Mouse (Mus musculus) hindbrain, embryonic 11.5 days (tissue): Measurements from ENCODE around the gene Stim1. TPM values are rescaled to one million over a fixed set of nuclear protein-coding genes. Genes with fewer than 3 reads are reported as not detected.

ENCODE experiments used
- ATAC-seq: fragments of 200-750 bp; cut with Nextera tagmentation; 2 replicates; pipeline ENCODE4 v1.8.0; 2017; ENCODE audit warnings: mild to moderate bottlenecking, moderate TSS enrichment, moderate library complexity; ENCODE audit not compliant: low FRiP score
- DNase-seq: peaks from one replicate; pipeline ENCODE4 v3.0.0-alpha.2; 2015; ENCODE audit warnings: low spot score
- H3K27ac ChIP-seq: fragments of 300-500 bp; sonication (generic); 2 replicates; pipeline ENCODE4 v1.5.1; 2014; ENCODE audit warnings: mild to moderate bottlenecking, low read depth, low read length
- H3K27me3 ChIP-seq: fragments of 300-500 bp; sonication (generic); 2 replicates; pipeline ENCODE4 v1.6.1; 2014; ENCODE audit warnings: mild to moderate bottlenecking, low read length, moderate library complexity, mixed read lengths; ENCODE audit not compliant: control insufficient read depth, insufficient read depth
- H3K36me3 ChIP-seq: fragments of 300-500 bp; sonication (generic); 2 replicates; pipeline ENCODE4 v1.6.1; 2014; ENCODE audit warnings: mild to moderate bottlenecking, low read length, moderate library complexity, mixed read lengths; ENCODE audit not compliant: control insufficient read depth, insufficient read depth
- H3K4me1 ChIP-seq: fragments of 300-500 bp; sonication (generic); replicated peaks from 2 replicates; pipeline ENCODE4 v1.6.1; 2014; ENCODE audit warnings: low read length, mixed read lengths; ENCODE audit not compliant: control insufficient read depth, insufficient read depth
- H3K4me2 ChIP-seq: fragments of 300-500 bp; sonication (generic); replicated peaks from 2 replicates; pipeline ENCODE4 v1.6.1; 2014; ENCODE audit warnings: mild to moderate bottlenecking, low read depth, low read length
- H3K4me3 ChIP-seq: fragments of 300-500 bp; sonication (generic); 2 replicates; pipeline ENCODE4 v1.5.1; 2014; ENCODE audit warnings: low read depth, low read length
- H3K9ac ChIP-seq: fragments of 300-500 bp; sonication (generic); 2 replicates; pipeline ENCODE4 v1.6.1; 2014; ENCODE audit warnings: low read depth, low read length
- H3K9me3 ChIP-seq: fragments of 300-500 bp; sonication (generic); 2 replicates; pipeline ENCODE4 v1.6.1; 2016; ENCODE audit warnings: low read length; ENCODE audit not compliant: control insufficient read depth
- WGBS: fragments of 180-500 bp; shearing (Covaris S2); extraction: QIAGEN DNeasy Blood & Tissue Kit; methylation state at CpG from one replicate; pipeline ENCODE4 v1.1.7; 2014; 5-methylcytosine and 5-hydroxymethylcytosine counted together
- polyA plus RNA-seq: library from polyadenylated mRNA; unstranded; fragments of >200 nt; fragmentation: Nextera tagmentation; extraction: Ambion mirVana; gene quantifications from 2 replicates; pipeline ENCODE4 v1.2.1, GENCODE M21; 2014

The Stim1 gene
- polyA plus RNA-seq, 1 experiment from 2014 or later, result 10.3 TPM

DNA sequence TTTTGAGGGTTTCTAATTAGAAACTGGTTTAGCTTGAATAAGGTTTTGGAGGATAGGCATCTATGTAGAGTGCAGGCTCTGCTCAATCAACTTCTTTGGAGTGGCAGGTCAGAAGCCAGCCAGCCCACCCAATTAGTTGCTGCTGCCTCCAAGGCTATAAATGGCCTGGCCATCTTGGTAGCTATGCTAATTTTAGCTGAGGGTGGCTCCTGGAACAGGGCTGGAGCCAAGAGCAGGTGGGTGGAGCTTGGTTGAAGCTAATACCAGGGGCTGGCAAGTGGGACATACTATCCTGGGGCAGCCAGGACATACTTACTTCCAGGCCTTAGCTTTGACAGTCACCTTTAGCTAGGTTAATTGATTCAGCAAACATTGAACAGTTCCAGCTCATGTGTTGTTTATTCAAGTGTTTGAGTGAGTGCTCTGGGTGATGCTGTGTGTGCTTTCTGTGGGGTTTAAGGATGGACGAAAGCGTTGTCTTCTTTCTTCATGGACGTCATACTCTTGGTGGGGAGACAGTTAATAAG, 4.9 kb downstream of the Stim1 start:
- Histone ChIP-seq H3K27me3 (peaks cover 3% of the 10 kb centered on the region; the same call in 1 of the 2 replicates), H3K9me3 (no peaks in the 10 kb centered on the region), H3K36me3 (no peaks in the 10 kb centered on the region), H3K4me1 (no peaks in the 10 kb centered on the region), H3K27ac (no peak overlapping the region), H3K4me3 (no peak overlapping the region), H3K4me2 (no peak overlapping the region), H3K9ac (no peak overlapping the region)
- no peak for ATAC-seq
- no peak for DNase-seq
- WGBS, result 85% methylated on average over 3 of the region's 3 CpGs

DNA sequence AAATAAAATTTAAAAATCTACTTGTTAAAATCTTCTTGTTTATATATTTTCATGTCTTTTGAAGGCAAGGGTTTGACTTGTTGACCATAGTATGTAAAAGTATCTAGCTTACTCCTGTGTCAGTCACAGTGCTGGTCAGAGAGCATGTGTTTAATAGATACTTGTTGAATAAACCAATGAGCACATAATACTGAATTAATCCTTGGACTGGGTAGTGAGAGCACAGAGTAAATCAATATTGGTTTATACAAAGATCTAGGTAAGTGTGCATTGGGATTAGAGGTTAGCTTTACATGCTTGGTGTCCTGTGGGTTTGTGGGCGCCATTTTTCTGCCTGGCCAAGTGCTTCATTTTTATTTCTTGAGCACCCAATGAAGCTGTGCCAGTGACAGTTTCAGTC, 13.8 kb downstream of the Stim1 start:
- DNase-seq (no peak), ATAC-seq (no peak)
- Histone ChIP-seq H3K9ac (no peak overlapping the region), H3K27me3 (no peaks in the 10 kb centered on the region), H3K27ac (no peak overlapping the region), H3K4me1 (no peaks in the 10 kb centered on the region), H3K9me3 (no peaks in the 10 kb centered on the region), H3K36me3 (no peaks in the 10 kb centered on the region), H3K4me2 (no peak overlapping the region), H3K4me3 (no peak overlapping the region)
- 93% methylated on average over 1 of the region's 1 CpGs for WGBS

DNA sequence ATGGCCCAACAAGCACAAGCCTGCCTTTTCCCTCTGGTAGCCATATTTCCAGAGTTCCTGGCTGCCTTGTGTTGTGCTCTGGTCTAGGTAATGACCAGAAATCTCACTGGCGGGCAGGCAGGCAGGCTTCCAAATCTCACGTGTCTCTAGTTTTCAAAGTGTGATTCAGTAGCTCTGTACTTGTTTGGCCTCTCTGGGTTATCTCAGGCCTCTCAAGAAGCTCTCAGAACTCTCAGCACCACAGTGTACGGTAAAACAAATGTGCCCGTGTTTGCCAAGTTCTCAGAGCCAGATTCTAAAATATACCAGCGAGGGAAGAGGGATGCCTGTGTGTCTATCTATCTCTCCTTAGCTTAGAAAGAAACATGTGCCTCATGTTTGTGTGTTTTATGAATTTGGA, 14.7 kb downstream of the Stim1 start:
- no peak for ATAC-seq
- Histone ChIP-seq H3K9me3 (no peaks in the 10 kb centered on the region), H3K27me3 (no peaks in the 10 kb centered on the region), H3K9ac (no peak overlapping the region), H3K4me1 (no peaks in the 10 kb centered on the region), H3K4me3 (no peak overlapping the region), H3K4me2 (no peak overlapping the region), H3K27ac (no peak overlapping the region), H3K36me3 (no peaks in the 10 kb centered on the region)
- DNase-seq, result no peak
- 88% methylated on average over 5 of the region's 5 CpGs for WGBS

DNA sequence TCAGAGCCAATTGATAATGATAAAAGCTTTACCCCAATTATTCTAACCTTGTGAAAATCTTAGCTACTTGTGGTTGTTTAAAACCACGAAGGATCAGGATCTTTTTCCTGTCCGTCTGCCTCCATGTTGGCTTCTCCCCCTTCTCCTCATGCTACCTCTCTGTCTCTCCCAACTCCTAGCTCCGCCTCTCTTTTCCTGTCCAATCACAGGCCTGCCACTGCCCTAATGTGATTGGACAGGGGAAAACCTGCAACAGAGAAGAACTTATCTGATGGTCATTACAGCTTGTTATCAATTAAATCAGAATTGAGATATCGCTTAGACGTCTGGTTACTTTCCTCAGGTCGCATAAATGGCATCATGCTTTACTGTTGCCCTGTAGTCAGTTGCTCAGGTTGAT, 21.9 kb downstream of the Stim1 start:
- no peak overlapping the region for H3K27ac ChIP-seq
- H3K4me1 ChIP-seq, result no peaks in the 10 kb centered on the region; the same call in 1 of the 2 replicates
- no peak overlapping the region for H3K4me3 ChIP-seq
- H3K27me3 ChIP-seq, result no peaks in the 10 kb centered on the region
- DNase-seq (no peak), ATAC-seq (no peak)
- no peak overlapping the region for H3K4me2 ChIP-seq
- H3K36me3 ChIP-seq, result no peaks in the 10 kb centered on the region
- H3K9ac ChIP-seq, result no peak overlapping the region
- 84% methylated on average over 6 of the region's 6 CpGs for WGBS
- no peaks in the 10 kb centered on the region for H3K9me3 ChIP-seq

DNA sequence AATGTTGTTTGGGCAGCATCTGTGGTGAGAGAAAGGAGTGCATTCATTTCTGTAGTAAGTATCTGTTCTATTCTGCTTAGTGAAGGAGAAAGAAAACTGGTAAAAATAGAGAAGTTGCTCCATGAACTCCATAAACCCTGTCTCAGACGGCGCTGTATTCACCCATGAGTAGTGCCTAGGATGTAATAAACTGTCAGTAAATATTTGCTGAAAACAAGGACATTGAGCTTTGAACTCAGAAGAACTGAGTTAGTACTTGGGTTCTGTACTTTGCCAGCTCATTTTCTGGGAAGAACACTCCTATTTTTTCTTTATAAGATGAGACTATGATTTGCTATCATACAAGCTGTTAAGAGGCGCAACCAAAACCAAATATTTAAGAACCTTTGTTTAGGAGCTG, 24.6 kb downstream of the Stim1 start:
- no peaks in the 10 kb centered on the region for H3K36me3 ChIP-seq
- WGBS, result 94% methylated on average over 3 of the region's 3 CpGs

DNA sequence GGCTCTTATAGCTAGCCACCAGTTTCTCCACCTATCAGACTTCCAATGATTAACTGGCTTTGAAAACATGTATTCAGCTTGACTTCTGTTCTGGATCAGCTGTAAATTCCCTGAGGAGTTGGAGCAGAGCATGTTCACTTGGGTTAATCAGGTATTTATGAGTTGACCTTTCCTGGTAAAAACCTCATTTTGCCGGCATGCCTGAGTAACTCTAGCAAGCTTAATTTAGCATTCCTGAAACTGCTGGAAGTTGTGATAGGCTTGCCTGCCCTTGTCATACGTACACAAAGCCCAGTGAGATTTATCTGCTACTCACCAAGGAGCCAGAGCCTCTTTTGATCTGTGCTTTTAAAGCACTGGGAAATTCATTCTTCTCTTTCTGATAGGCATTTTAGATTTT, 25.6 kb downstream of the Stim1 start:
- Histone ChIP-seq H3K4me3 (no peak overlapping the region), H3K27ac (no peak overlapping the region), H3K9ac (no peak overlapping the region), H3K4me2 (no peak overlapping the region), H3K4me1 (no peaks in the 10 kb centered on the region; the same call in 1 of the 2 replicates), H3K9me3 (no peaks in the 10 kb centered on the region), H3K36me3 (no peaks in the 10 kb centered on the region), H3K27me3 (no peaks in the 10 kb centered on the region)
- DNase-seq (no peak), ATAC-seq (no peak; the same call in 1 of the 2 replicates)
- WGBS, result 26% methylated on average over 2 of the region's 2 CpGs

More for the DNA sequence above, 24.6 kb downstream of the Stim1 start:
- Histone ChIP-seq H3K27me3 (no peaks in the 10 kb centered on the region), H3K4me3 (no peak overlapping the region), H3K9me3 (no peaks in the 10 kb centered on the region), H3K4me1 (no peaks in the 10 kb centered on the region; the same call in 1 of the 2 replicates), H3K9ac (no peak overlapping the region), H3K4me2 (no peak overlapping the region), H3K27ac (no peak overlapping the region)
- ATAC-seq (no peak), DNase-seq (no peak)

DNA sequence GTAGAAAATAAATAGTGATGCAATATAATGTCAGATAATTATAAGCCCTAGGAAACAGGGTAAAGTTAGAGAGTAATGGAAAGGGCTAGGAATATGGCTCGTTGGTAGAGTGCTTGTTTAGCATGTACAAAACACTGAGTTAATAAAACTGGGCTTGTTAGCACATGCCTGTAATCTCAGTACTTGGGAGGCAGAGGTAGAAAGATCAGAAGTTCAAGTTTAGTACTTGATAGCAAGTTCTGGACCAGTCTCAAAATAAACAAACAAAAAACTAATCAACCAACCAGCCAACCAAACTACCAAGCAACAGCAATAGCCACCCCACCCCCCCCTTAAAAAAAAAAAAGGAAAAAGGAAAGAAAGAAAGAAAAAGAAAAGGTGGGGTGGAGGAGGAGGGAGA, 33.2 kb downstream of the Stim1 start:
- H3K36me3 ChIP-seq, result no peaks in the 10 kb centered on the region
- H3K4me1 ChIP-seq, result no peaks in the 10 kb centered on the region

DNA sequence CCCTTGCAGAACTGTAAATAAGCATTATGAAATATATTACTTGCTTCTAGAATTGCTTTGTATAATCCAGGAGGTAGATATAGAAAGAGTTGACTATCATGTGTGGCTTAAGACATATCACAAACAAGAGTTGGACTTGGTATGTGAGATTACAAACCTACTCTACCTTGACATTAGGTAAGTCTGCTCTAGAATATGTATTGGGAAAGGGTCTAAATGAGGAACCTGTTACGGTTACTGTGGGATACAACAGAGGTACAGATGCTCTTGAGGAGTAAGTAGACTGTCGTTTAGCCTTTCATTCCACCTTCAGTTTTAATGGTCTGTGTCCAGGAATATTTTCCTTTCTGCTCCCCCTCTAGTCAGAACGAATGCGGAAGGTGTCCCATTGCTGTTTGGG, 34.9 kb downstream of the Stim1 start:
- no peak overlapping the region for H3K9ac ChIP-seq
- DNase-seq, result no peak
- H3K4me3 ChIP-seq, result no peak overlapping the region
- no peak for ATAC-seq
- no peaks in the 10 kb centered on the region for H3K9me3 ChIP-seq
- H3K27me3 ChIP-seq, result no peaks in the 10 kb centered on the region
- 92% methylated on average over 4 of the region's 4 CpGs for WGBS
- no peak overlapping the region for H3K4me2 ChIP-seq
- H3K36me3 ChIP-seq, result no peaks in the 10 kb centered on the region
- H3K27ac ChIP-seq, result no peak overlapping the region
- H3K4me1 ChIP-seq, result no peaks in the 10 kb centered on the region

More for the DNA sequence above, 33.2 kb downstream of the Stim1 start:
- ATAC-seq, result no peak
- Histone ChIP-seq H3K4me3 (no peak overlapping the region), H3K9me3 (no peaks in the 10 kb centered on the region), H3K27ac (no peak overlapping the region), H3K9ac (no peak overlapping the region), H3K27me3 (no peaks in the 10 kb centered on the region), H3K4me2 (no peak overlapping the region)
- DNase-seq, result no peak
- 86% methylated on average over 1 of the region's 1 CpGs for WGBS

DNA sequence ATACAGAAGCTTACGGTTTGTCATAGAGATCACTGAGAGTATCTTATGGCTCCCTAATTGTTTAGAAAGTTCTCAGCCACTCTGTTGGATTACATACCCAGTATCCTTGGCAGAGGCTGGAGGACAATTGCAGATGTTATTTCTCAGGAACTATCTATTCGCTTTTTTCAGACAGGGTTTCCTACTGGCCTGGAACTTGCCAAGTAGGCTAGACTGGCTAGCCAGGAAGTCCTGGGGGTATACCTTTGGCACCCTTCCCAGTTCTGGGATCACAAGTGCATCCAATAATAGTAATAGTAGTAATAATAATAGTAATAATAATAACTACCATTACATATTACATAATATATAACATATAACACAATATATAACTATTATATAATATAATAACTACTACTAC, 38.0 kb downstream of the Stim1 start:
- ATAC-seq, result no peak
- Histone ChIP-seq H3K4me3 (no peak overlapping the region), H3K9ac (no peak overlapping the region), H3K4me2 (no peak overlapping the region), H3K4me1 (no peaks in the 10 kb centered on the region), H3K9me3 (no peaks in the 10 kb centered on the region), H3K27ac (no peak overlapping the region), H3K27me3 (no peaks in the 10 kb centered on the region), H3K36me3 (no peaks in the 10 kb centered on the region)
- no peak for DNase-seq
- 90% methylated on average over 2 of the region's 2 CpGs for WGBS
